Mouse (Mus musculus) limb, embryonic 12.5 days (tissue): ENCODE results near the gene Olfr49. TPM values are rescaled to one million over a fixed set of nuclear protein-coding genes. Genes with fewer than 3 reads are reported as not detected.
"Not testable (repeated sequence)": the region's sequence is repeated elsewhere in the genome, so short reads cannot be mapped to it uniquely, and the experiment has no call there.

Experiments
- ATAC-seq: fragments of 200-750 bp; cut with Nextera tagmentation; 2 replicates; pipeline ENCODE4 v1.8.0; 2017; ENCODE audit warnings: low read depth, moderate TSS enrichment; ENCODE audit not compliant: insufficient number of reproducible peaks, insufficient read depth, low FRiP score, low TSS enrichment
- H3K27ac ChIP-seq: fragments of 300-500 bp; sonication (generic); 2 replicates; pipeline ENCODE4 v1.5.1; 2016; ENCODE audit warnings: mild to moderate bottlenecking, moderate library complexity
- H3K27me3 ChIP-seq: fragments of 300-500 bp; sonication (generic); 2 replicates; pipeline ENCODE4 v1.6.1; 2016; ENCODE audit warnings: mild to moderate bottlenecking, moderate library complexity
- H3K36me3 ChIP-seq: fragments of 300-500 bp; sonication (generic); 2 replicates; pipeline ENCODE4 v1.6.1; 2016; ENCODE audit warnings: mild to moderate bottlenecking, moderate library complexity
- H3K4me1 ChIP-seq: fragments of 300-500 bp; sonication (generic); replicated peaks from 2 replicates; pipeline ENCODE4 v1.6.1; 2016
- H3K4me2 ChIP-seq: fragments of 300-500 bp; sonication (generic); 2 replicates; pipeline ENCODE4 v1.6.1; 2016; ENCODE audit warnings: mild to moderate bottlenecking, moderate library complexity
- H3K4me3 ChIP-seq: fragments of 300-500 bp; sonication (generic); replicated peaks from 2 replicates; pipeline ENCODE4 v1.5.1; 2016; ENCODE audit warnings: mild to moderate bottlenecking
- H3K9ac ChIP-seq: fragments of 300-500 bp; sonication (generic); replicated peaks from 2 replicates; pipeline ENCODE4 v1.6.1; 2016; ENCODE audit warnings: mild to moderate bottlenecking, moderate library complexity
- H3K9me3 ChIP-seq: fragments of 300-500 bp; sonication (generic); 2 replicates; pipeline ENCODE4 v1.6.1; 2016; ENCODE audit warnings: mild to moderate bottlenecking, moderate library complexity
- WGBS: fragments of 180-500 bp; shearing (Covaris S2); methylation state at CpG from one replicate; pipeline ENCODE4 v1.1.7; 2016; 5-methylcytosine and 5-hydroxymethylcytosine counted together
- polyA plus RNA-seq: library from polyadenylated mRNA; unstranded; fragments of >200 nt; fragmentation: Nextera tagmentation; extraction: Ambion mirVana; gene quantifications from 2 replicates; pipeline ENCODE4 v1.2.1, GENCODE M21; 2016

Olfr49 gene
- polyA plus RNA-seq, 1 experiment from 2014 or later = not detected

DNA sequence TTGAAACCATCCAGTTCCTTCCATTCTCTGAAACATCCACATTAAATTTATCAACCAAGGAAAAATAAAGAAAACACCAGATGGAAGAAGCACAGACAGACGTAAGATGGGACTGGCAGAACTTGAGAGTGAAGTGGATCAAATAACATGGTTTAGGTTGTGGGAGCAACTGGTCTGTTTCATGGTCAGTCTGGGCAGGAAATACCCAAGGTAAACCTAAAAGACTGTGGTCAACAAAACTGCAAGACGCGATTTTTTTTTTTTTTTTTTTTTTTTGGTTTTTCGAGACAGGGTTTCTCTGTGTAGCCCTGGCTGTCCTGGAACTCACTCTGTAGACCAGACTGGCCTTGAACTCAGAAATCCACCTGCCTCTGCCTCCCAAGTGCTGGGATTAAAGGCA, 54.9 kb downstream of the Olfr49 start:
- 77% methylated on average over 3 of the region's 4 CpGs for WGBS
- not testable (repeated sequence) for ATAC-seq, H3K27ac ChIP-seq

DNA sequence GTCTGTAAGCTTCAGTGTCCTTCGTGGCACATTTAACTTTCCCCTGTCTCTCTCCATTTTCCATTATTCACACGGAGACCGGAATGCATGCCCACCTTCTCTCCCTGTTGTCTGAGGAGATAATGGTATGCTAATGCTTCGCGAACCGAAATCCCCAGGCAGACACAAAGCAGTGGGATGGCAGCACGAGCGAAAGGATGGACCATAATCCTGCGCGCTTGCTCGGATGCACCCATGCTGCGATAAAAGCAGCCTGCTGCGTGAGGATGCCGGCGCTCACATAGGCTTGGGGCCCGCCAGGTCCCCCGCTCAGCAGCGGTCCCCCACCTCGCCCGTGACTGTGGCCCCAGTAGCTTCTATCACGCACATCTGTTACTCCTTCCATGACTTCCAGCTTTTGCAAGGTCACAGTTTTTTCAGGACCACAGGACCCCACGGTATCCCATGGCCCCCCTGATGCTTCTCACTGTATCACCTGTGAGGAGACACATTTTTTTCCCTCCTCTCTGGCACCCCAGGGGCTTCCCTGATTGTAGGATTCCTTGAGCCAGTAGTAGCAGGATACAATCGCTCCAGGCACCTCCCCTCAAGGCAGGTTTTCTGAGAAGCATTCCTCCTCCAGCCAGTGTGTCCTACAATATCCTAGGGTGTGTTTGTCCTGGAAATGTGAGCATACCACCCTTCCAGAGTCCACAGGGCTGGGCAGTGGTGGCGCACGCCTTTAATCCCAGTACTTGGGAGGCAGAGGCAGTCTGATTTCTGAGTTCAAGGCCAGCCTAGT, 55.6 kb downstream of the Olfr49 start:
- Histone ChIP-seq H3K4me1 (peaks cover 33% of the 10 kb centered on the region), H3K36me3 (no peaks in the 10 kb centered on the region), H3K4me2 (peak overlapping the region; percentile 54), H3K4me3 (peak overlapping the region; percentile 31), H3K9me3 (no peaks in the 10 kb centered on the region), H3K27ac (no peak overlapping the region), H3K9ac (peak overlapping the region; percentile 54), H3K27me3 (no peaks in the 10 kb centered on the region)
- ATAC-seq = no peak
- 8% methylated on average over 25 of the region's 25 CpGs for WGBS

More for the DNA sequence above, 54.9 kb downstream of the Olfr49 start:
- not testable (repeated sequence) for H3K9ac ChIP-seq, H3K36me3 ChIP-seq, H3K27me3 ChIP-seq, H3K9me3 ChIP-seq, H3K4me3 ChIP-seq, H3K4me2 ChIP-seq
- peaks cover 33% of the 10 kb centered on the region for H3K4me1 ChIP-seq

DNA sequence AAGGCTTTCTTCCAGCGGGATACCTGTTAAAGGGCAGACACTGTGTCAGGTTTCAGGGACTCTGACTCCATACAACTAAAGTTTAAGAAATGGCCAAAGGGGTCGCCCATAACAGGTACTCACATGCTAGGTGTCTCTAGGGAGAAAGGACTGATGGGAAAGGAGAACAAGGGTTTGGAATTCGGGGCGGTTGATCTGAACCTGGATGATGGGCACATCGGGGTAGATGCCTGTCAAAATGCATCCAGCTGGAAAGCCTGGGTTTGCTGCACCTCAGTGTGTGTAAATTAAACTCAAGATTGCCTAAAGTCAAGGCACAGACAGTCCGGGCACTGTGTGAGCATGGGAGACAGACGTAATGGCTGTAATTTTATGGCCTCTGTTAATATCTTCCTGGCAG, 56.2 kb downstream of the Olfr49 start:
- Histone ChIP-seq H3K4me1 (peaks cover 29% of the 10 kb centered on the region), H3K36me3 (no peaks in the 10 kb centered on the region), H3K9ac (peak overlapping the region; percentile 54; the same call in 1 of the 2 replicates), H3K27me3 (no peaks in the 10 kb centered on the region), H3K4me3 (peak overlapping the region; percentile 31), H3K27ac (no peak overlapping the region), H3K9me3 (no peaks in the 10 kb centered on the region), H3K4me2 (peak overlapping the region; percentile 54)
- WGBS = 9% methylated on average over 7 of the region's 7 CpGs
- ATAC-seq = no peak

Other genes starting within 250 kb of the Olfr49 start
- 240 and 247 TPM in 2 replicates for gene Dad1, start 30.8 kb downstream of the Olfr49 start, polyA plus RNA-seq
- gene Abhd4, start 30.8 kb downstream of the Olfr49 start, polyA plus RNA-seq = 37.6 and 42.5 TPM in 2 replicates
- 47.1 and 50.9 TPM in 2 replicates for gene Oxa1l, start 75.9 kb upstream of the Olfr49 start, polyA plus RNA-seq
- 3.3 and 5.1 TPM in 2 replicates for gene Slc7a7, start 132.8 kb upstream of the Olfr49 start, polyA plus RNA-seq
- 259 and 277 TPM in 2 replicates for gene Mrpl52, start 142.0 kb upstream of the Olfr49 start, polyA plus RNA-seq
- 149 and 176 TPM in 2 replicates for gene Mmp14, start 146.7 kb upstream of the Olfr49 start, polyA plus RNA-seq
- 28.3 and 28.7 TPM in 2 replicates for gene Lrp10, start 179.2 kb upstream of the Olfr49 start, polyA plus RNA-seq
- gene Rem2, start 191.2 kb upstream of the Olfr49 start, polyA plus RNA-seq = 4.3 and 5.0 TPM in 2 replicates
- 105 and 106 TPM in 2 replicates for gene Prmt5, start 232.6 kb upstream of the Olfr49 start, polyA plus RNA-seq